Mouse (Mus musculus) MEL (cell line): ENCODE data around the gene Trim14.

Experiments used
- GATA1 ChIP-seq: IDR thresholded peaks from 2 replicates; pipeline ENCODE4 v1.6.1; 2011; ENCODE audit warnings: low read depth, low read length, improper control_type of control experiment
- TAL1 ChIP-seq: IDR thresholded peaks from 2 replicates; pipeline ENCODE4 v1.6.1; 2012; ENCODE audit warnings: mild to moderate bottlenecking, inconsistent platforms, low read length, moderate library complexity, mixed read lengths

DNA sequence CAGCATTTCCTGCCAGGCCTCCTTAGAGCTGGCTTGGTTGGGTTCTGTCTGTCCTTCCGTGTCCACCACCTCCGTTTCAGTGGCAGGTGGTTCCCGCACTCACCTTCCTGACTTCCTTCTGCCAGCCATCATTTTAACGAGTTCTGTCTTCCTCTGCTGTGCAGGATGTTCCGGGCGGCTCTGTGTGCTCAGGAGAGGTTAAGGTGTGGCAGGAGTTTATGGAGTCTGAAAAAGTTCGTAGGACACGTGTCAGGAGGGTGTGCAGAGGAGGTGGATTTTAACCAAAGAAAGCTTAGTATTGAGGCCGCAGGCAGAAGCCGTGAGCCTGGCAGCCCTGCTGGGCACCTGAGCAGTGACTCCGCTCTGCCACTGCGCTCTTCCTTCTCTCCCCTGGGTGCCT lies 40.4 kb downstream of the Trim14 start:
- no peak for TF ChIP-seq GATA1
- no peak for TF ChIP-seq TAL1
